Mouse (Mus musculus): ENCODE results near the gene Ccdc134. TPM values are rescaled to one million over a fixed set of nuclear protein-coding genes. Genes with fewer than 3 reads are reported as not detected.

The Ccdc134 gene
- total RNA-seq (2023), result 10 to 100 TPM in 1 of 2 experiments, 1 to 10 TPM in 1; 9.4 to 12.5 TPM

GRCm38 (mm10) chr15:82127426-82128374, at the start of gene Ccdc134:
Gene Ccdc134 (plus strand): TSS chr15:82127922.

GRCm38 (mm10) chr15:82146770-82147610, 19.3 kb downstream of the Ccdc134 start, which contains the start of gene Srebf2:
Gene Srebf2 (plus strand): TSS chr15:82147181.

Other genes starting within 250 kb of the Ccdc134 start
- 1 to 10 TPM; 5.6 to 6.1 TPM for gene Polr3h, start 201.7 kb upstream of the Ccdc134 start, total RNA-seq (2023)
- not detected for gene Csdc2, start 191.2 kb upstream of the Ccdc134 start, total RNA-seq (2023)
- gene Pmm1, start 167.0 kb upstream of the Ccdc134 start, total RNA-seq (2023), result 10 to 100 TPM; 33.5 to 41.0 TPM
- not detected for gene 1700029P11Rik, start 147.4 kb upstream of the Ccdc134 start, total RNA-seq (2023)
- gene Xrcc6, start 140.1 kb upstream of the Ccdc134 start, total RNA-seq (2023), result 10 to 100 TPM; 23.1 to 24.6 TPM
- 10 to 100 TPM; 22.3 to 23.0 TPM for gene Desi1, start 94.1 kb upstream of the Ccdc134 start, total RNA-seq (2023)
- 10 to 100 TPM; 46.9 to 48.5 TPM for gene Snu13, start 80.3 kb upstream of the Ccdc134 start, total RNA-seq (2023)
- gene 4930407I10Rik, start 68.8 kb upstream of the Ccdc134 start, total RNA-seq (2023), result not detected
- under 1 TPM; 0.11 to 0.18 TPM for gene Mei1, start 57.9 kb upstream of the Ccdc134 start, total RNA-seq (2023)
- 10 to 100 TPM; 56.0 to 67.1 TPM for gene Srebf2, start 19.3 kb downstream of the Ccdc134 start, total RNA-seq (2023)
- gene Shisa8, start 84.9 kb downstream of the Ccdc134 start, total RNA-seq (2023), result under 1 TPM in 1 of 2 experiments, not detected in 1; 0.31 TPM
- gene Tnfrsf13c, start 96.4 kb downstream of the Ccdc134 start, total RNA-seq (2023), result 1 to 10 TPM; 1.2 to 2.0 TPM
- gene Cenpm, start 116.8 kb downstream of the Ccdc134 start, total RNA-seq (2023), result 10 to 100 TPM; 11.3 to 21.3 TPM
- gene 1500009C09Rik, start 124.5 kb downstream of the Ccdc134 start, total RNA-seq (2023), result not detected
- gene Sept3, start 147.0 kb downstream of the Ccdc134 start, total RNA-seq (2023), result not detected
- gene Wbp2nl, start 171.0 kb downstream of the Ccdc134 start, total RNA-seq (2023), result under 1 TPM in 1 of 2 experiments, not detected in 1; 0.39 TPM
- gene Naga, start 211.0 kb downstream of the Ccdc134 start, total RNA-seq (2023), result 100 to 1,000 TPM in 1 of 2 experiments, 10 to 100 TPM in 1; 87.3 to 111 TPM
- 1 to 10 TPM; 2.8 to 4.0 TPM for gene Pheta2, start 211.0 kb downstream of the Ccdc134 start, total RNA-seq (2023)
- 10 to 100 TPM; 83.6 to 85.6 TPM for gene Smdt1, start 211.0 kb downstream of the Ccdc134 start, total RNA-seq (2023)
- gene Ndufa6, start 226.4 kb downstream of the Ccdc134 start, total RNA-seq (2023), result 10 to 100 TPM; 85.3 to 97.0 TPM

All from neutrophil, adult 83 days (primary cell).